Mouse (Mus musculus) lung, postnatal 0 days (tissue): ENCODE measurements at regions not wholly inside any gene's neighbourhood (a gene's known extent, or its start where the extent isn't known, plus 50 kb on each side); places are given as distances from the start of the nearest gene placed in this dataset.

ENCODE experiments used
- CTCF ChIP-seq: IDR thresholded peaks from 2 replicates; pipeline ENCODE4 v1.5.1; 2016; ENCODE audit warnings: antibody characterized with exemption, mild to moderate bottlenecking
- EP300 ChIP-seq: IDR thresholded peaks from 2 replicates; pipeline ENCODE4 v1.6.1; 2016; ENCODE audit warnings: antibody characterized with exemption, mild to moderate bottlenecking, control low read depth

GRCm38 (mm10) chr13:90473041-90473825 lies 383.8 kb upstream of the Xrcc4 start:
- no peak for TF ChIP-seq CTCF
- TF ChIP-seq EP300: no peak
